Mouse (Mus musculus) lung, postnatal 0 days (tissue): Measurements from ENCODE around the gene Slc25a33.

Source experiments
- CTCF ChIP-seq: IDR thresholded peaks from 2 replicates; pipeline ENCODE4 v1.5.1; 2016; ENCODE audit warnings: antibody characterized with exemption, mild to moderate bottlenecking
- EP300 ChIP-seq: IDR thresholded peaks from 2 replicates; pipeline ENCODE4 v1.6.1; 2016; ENCODE audit warnings: antibody characterized with exemption, mild to moderate bottlenecking, control low read depth

DNA sequence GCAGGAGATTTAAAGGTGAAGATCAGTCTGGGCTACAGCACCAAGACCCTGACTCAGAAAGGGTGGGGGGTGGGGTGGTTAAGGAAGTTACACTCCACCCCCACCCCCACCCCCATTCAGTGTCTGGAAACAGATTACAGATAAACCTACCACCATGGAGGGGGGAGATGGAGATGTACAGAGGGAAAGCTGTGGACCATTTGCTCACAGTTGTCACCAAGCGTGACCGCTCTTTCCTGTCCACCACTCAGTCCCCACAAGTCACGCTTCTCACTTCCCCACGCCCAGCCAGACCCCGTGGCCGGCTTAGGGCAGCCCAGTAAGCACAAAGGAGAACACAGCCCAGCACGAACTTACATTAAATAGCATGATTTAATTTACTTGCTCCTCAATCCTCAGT, 30.0 kb downstream of the Slc25a33 start:
- TF ChIP-seq CTCF (no peak), EP300 (no peak)
